Mouse (Mus musculus): ENCODE measurements around the gene Cpa1. TPM values are rescaled to one million over a fixed set of nuclear protein-coding genes. Genes with fewer than 3 reads are reported as not detected.

Gene Cpa1
- total RNA-seq, 2 experiments from 2014 or later = not detected

DNA sequence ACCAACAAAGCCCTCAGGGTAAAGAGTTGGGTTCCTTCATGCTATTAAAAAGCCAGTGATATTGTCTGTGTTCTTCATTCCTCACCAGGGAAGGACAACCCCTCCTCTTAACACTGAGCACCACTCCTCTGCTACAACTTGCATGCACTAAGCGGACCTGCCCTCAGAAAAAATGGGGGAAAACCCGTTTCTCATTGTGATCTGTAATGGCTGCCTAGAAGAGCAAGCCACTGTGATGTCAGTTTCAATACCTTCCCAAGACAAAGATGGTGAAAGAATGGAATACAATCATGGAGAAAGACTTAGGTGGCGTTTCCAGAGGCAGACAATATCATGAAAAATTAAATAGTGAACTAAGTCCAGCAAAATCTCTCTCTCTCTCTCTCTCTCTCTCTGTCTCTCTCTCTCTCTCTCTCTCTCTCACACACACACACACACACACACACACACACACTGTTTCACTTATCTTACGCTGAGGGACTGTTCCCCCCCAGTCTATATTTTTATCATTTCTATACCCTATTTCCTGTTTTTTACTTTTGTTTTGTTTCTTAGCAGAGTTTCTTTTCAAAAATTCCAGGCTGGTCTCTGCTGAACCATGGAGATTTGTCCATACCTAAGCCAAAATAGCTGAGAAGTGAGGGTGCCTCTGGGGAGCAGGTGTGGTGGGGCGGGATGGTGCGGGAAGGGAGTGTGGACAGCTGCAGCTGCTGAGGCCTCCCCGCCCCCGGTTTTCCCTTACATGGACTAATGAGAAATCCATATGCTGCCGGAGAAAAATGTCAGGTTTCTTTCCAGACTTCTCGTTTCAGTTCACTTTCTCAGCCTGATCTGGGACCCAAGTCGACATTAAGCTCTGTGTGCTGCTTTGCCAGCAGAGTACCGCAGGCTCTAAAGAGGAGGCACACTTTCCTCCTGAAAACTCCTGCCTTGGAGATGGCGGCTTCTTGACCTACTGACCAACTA lies 43.2 kb downstream of the Cpa1 start:
- peak overlapping the region; percentile 70 for H3K27ac ChIP-seq
- intact Hi-C loops (cut with DNase I) = no loop called here
- DNase-seq = peak; percentile 68
- H3K4me3 ChIP-seq = peak overlapping the region; percentile 53
- TF ChIP-seq CTCF (IDR thresholded peaks at IDR 0.05) = no peak

- no peak overlapping the region for H3K4me3 ChIP-seq
- no peak for DNase-seq
- intact Hi-C loops (cut with DNase I) = loop anchor here (2.0 kb wide), 1 partner anchor 52 kb away; no protein-coding TSS in a partner anchor
- no peak overlapping the region for H3K27ac ChIP-seq
- no peak for TF ChIP-seq CTCF (IDR thresholded peaks at IDR 0.05)
These were observed 45.6 kb downstream of the Cpa1 start for GRCm38 (mm10) chr6:30684570-30684969.

DNA sequence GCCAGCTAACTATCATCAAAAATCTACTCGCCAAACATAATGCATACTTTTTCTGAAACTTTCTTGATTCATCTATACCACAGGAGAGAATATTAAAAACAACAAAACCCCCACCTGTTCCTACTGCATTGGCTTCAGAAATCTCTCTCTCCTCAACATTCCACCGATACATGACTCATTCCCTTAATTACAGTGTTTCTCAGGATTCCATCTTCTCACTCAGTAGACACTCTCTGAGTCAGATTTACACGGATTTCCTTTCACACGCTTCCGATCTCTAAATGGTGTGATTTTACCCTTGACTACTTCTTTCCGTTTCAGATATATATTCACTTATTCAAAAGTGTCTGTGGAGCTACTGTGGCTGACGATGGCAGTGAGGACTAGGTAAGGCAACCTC lies 48.2 kb downstream of the Cpa1 start:
- no peak for TF ChIP-seq CTCF (IDR thresholded peaks at IDR 0.05)
- no peak for DNase-seq
- Histone ChIP-seq H3K4me3 (no peak overlapping the region), H3K27ac (no peak overlapping the region)
- intact Hi-C loops (cut with DNase I) = no loop called here

DNA sequence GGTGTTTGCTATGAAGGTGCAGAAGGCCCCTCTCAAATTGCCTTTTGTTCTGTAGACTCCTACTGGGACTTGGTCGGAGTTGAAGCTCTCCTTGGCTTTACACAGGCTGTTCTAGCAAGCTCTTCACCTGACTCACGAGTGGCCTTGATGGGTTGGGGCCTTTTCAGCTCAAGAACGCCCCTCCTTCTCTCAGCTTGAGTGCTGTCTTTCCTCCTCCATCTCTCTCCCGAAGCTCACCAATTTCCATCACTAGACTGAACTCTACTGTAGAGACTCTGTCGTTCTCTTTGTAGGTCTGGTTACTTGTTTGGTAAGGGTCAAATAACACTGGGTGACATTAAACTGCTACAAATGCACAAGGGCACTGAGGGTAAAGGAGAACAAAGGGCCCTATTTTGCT lies 53.8 kb downstream of the Cpa1 start:
- no peak for TF ChIP-seq CTCF (IDR thresholded peaks at IDR 0.05)
- peak overlapping the region; percentile 94 for H3K27ac ChIP-seq
- intact Hi-C loops (cut with DNase I) = loop anchor here (5.0 kb wide), 1 partner anchor 204 kb away; the partner anchor contains the start of gene Copg2
- peak overlapping the region; percentile 74 for H3K4me3 ChIP-seq
- no peak for DNase-seq

DNA sequence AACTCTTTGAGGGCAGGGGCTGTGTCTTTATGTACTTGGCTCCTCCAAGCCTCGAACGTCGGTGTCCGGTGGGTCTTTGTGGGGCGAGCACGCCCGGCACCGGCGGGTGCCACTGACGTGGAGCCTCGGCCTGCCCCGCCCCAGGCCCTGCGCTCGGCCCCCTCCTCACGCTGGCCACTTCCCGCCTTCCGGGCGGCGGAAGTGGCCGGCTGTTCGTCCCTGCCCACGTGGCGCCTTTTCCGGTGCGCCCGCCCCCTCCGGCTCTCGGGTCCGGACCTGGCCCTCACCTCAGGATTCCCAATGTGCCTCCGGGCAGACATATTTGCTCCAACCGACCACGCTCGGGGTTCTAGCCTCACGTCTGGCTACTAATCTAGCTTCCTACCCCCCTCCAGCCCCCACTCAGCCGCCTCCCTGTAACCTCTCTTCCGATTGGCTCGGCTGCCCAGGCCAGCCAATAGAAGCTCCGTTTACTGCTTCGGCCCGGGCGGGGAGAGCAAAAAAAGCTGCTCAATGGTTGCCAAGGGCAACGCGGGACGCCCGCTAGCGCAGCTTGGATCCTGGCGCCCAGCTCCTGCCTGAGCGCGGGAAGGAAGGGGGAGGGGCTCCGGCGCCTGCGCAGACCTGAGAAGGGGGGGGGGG lies 54.5 kb downstream of the Cpa1 start, which contains the start of gene Cep41:
Gene Cep41, minus strand, starts transcription at position 400 of the 642 bp plus-strand sequence.
- Histone ChIP-seq H3K4me3 (peak within 1 kb of the TSS; percentile 74), H3K27ac (peak within 1 kb of the TSS; percentile 94)
- DNase-seq = peak; percentile 95
- no peak for TF ChIP-seq CTCF (IDR thresholded peaks at IDR 0.05)
- intact Hi-C loops (cut with DNase I) = loop anchor here (5.0 kb wide), 1 partner anchor 204 kb away; the partner anchor contains the start of gene Copg2

DNA sequence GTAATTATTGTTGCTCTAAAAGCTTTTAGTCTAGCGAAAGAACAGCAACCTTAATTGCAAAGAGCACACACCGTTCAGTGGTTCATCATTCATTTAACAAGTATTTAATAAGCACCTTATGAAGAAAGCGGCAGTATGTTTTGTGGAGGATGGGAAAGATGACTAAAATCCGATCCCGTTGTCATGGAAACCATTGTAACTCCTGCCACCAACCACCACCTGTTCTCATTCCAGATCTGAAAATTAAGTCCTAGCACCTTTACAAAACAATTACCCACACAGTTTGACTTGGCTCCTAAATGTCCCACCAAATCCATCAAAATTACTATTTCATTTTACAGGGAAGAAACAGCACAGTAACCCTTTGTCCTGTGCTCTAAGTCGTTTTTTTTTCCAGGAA lies 55.2 kb downstream of the Cpa1 start:
- Histone ChIP-seq H3K4me3 (peak overlapping the region; percentile 74), H3K27ac (no peak overlapping the region)
- no peak for DNase-seq
- intact Hi-C loops (cut with DNase I) = loop anchor here (5.0 kb wide), 1 partner anchor 203 kb away; the partner anchor contains the start of gene Copg2
- TF ChIP-seq CTCF (IDR thresholded peaks at IDR 0.05) = no peak

Other genes starting within 250 kb of the Cpa1 start
- gene Zc3hc1, start 248.2 kb upstream of the Cpa1 start, total RNA-seq (2021) = 10 to 100 TPM; 15.5 to 19.3 TPM
- 10 to 100 TPM; 35.8 to 44.4 TPM for gene Klhdc10, start 237.3 kb upstream of the Cpa1 start, total RNA-seq (2021)
- 10 to 100 TPM in 1 of 2 experiments, 1 to 10 TPM in 1; 7.1 to 11.4 TPM for gene Tmem209, start 129.4 kb upstream of the Cpa1 start, total RNA-seq (2021)
- gene Ssmem1, start 129.4 kb upstream of the Cpa1 start, total RNA-seq (2021) = under 1 TPM; 0.18 to 0.20 TPM
- gene Cpa2, start 97.6 kb upstream of the Cpa1 start, total RNA-seq (2021) = not detected
- not detected for gene Cpa4, start 70.8 kb upstream of the Cpa1 start, total RNA-seq (2021)
- gene Cpa5, start 28.2 kb upstream of the Cpa1 start, total RNA-seq (2021) = not detected
- gene Cep41, start 54.5 kb downstream of the Cpa1 start, total RNA-seq (2021) = 1 to 10 TPM in 1 of 2 experiments, under 1 TPM in 1; 0.20 to 1.6 TPM
- gene Mest, start 84.3 kb downstream of the Cpa1 start, total RNA-seq (2021) = 1 to 10 TPM; 1.6 to 2.4 TPM

All from gastrocnemius, adult 2 months (tissue).